Mouse (Mus musculus): ENCODE results near the gene Fcho1. TPM values are rescaled to one million over a fixed set of nuclear protein-coding genes. Genes with fewer than 3 reads are reported as not detected.
"Not testable (repeated sequence)": the region's sequence is repeated elsewhere in the genome, so short reads cannot be mapped to it uniquely, and the experiment has no call there.

Fcho1 gene
- 0.61 and 1.4 TPM in 2 replicates for polyA plus RNA-seq (2014; fragmentation: Nextera tagmentation; extraction: Ambion mirVana)

GRCm38 (mm10) chr8:71725122-71725924 is at the start of gene Fcho1:
Gene Fcho1, minus strand, starts transcription at chr8:71725716.
- Histone ChIP-seq H3K4me3 (ENCODE audit: control insufficient read depth in 1 of 2, insufficient read depth in 1 of 2, low read depth in 1 of 2, low read length in 2 of 2) (peak within 1 kb of the TSS; percentile 40 to 59), H3K9ac (ENCODE audit: low read length) (peak within 1 kb of the TSS; percentile 70), H3K9me3 (ENCODE audit: control insufficient read depth, low read length) (no peaks in the 10 kb centered on the region), H3K36me3 (ENCODE audit: control insufficient read depth, insufficient read depth, low read length) (no peaks in the 10 kb centered on the region), H3K27me3 (ENCODE audit: control insufficient read depth, insufficient read depth, low read length) (peaks cover 53% of the 10 kb centered on the region), H3K27ac (replicated peaks in 1 of 2; ENCODE audit: control insufficient read depth in 1 of 2, insufficient read depth in 1 of 2, low read depth in 2 of 2, low read length in 2 of 2) (no peak within 1 kb of the TSS), H3K4me2 (ENCODE audit: low read length) (peak within 1 kb of the TSS; percentile 85), H3K4me1 (ENCODE audit: control insufficient read depth in 2 of 2, insufficient read depth in 2 of 2, low read length in 2 of 2) (peaks cover 4 to 8% of the 10 kb centered on the region in 2 experiments; a peak in 2 of 4 replicates)
- under 1% methylated on average over 44 of the region's 54 CpGs for WGBS
- ATAC-seq (ENCODE audit: insufficient number of reproducible peaks, insufficient read depth, low FRiP score, low read depth) = peak; percentile 66

GRCm38 (mm10) chr8:71771336-71771735 is 45.8 kb upstream of the Fcho1 start:
- no peak overlapping the region for H3K4me3 ChIP-seq (ENCODE audit: control insufficient read depth in 1 of 2, insufficient read depth in 1 of 2, low read depth in 1 of 2, low read length in 2 of 2)
- H3K9me3 ChIP-seq (ENCODE audit: control insufficient read depth, low read length) = peaks cover 16% of the 10 kb centered on the region
- H3K27me3 ChIP-seq (ENCODE audit: control insufficient read depth, insufficient read depth, low read length) = no peaks in the 10 kb centered on the region
- H3K4me1 ChIP-seq (ENCODE audit: control insufficient read depth in 2 of 2, insufficient read depth in 2 of 2, low read length in 2 of 2) = no peaks in the 10 kb centered on the region
- H3K9ac ChIP-seq (ENCODE audit: low read length) = no peak overlapping the region
- no peak overlapping the region for H3K27ac ChIP-seq (replicated peaks in 1 of 2; ENCODE audit: control insufficient read depth in 1 of 2, insufficient read depth in 1 of 2, low read depth in 2 of 2, low read length in 2 of 2)
- H3K36me3 ChIP-seq (ENCODE audit: control insufficient read depth, insufficient read depth, low read length) = no peaks in the 10 kb centered on the region
- no peak for ATAC-seq (ENCODE audit: insufficient number of reproducible peaks, insufficient read depth, low FRiP score, low read depth)
- H3K4me2 ChIP-seq (ENCODE audit: low read length) = no peak overlapping the region
- WGBS = 83% methylated on average over 15 of the region's 15 CpGs

- H3K9ac ChIP-seq (ENCODE audit: low read length) = no peak overlapping the region
- ATAC-seq (ENCODE audit: insufficient number of reproducible peaks, insufficient read depth, low FRiP score, low read depth) = no peak
Measured at GRCm38 (mm10) chr8:71758816-71759215, 33.3 kb upstream of the Fcho1 start.

GRCm38 (mm10) chr8:71752881-71753552 is 27.5 kb upstream of the Fcho1 start:
- ATAC-seq (ENCODE audit: insufficient number of reproducible peaks, insufficient read depth, low FRiP score, low read depth); H3K4me2 ChIP-seq (ENCODE audit: low read length); H3K4me3 ChIP-seq (ENCODE audit: control insufficient read depth in 1 of 2, insufficient read depth in 1 of 2, low read depth in 1 of 2, low read length in 2 of 2); H3K9ac ChIP-seq (ENCODE audit: low read length); H3K27me3 ChIP-seq (ENCODE audit: control insufficient read depth, insufficient read depth, low read length); H3K36me3 ChIP-seq (ENCODE audit: control insufficient read depth, insufficient read depth, low read length); H3K27ac ChIP-seq (replicated peaks in 1 of 2; ENCODE audit: control insufficient read depth in 1 of 2, insufficient read depth in 1 of 2, low read depth in 2 of 2, low read length in 2 of 2); H3K4me1 ChIP-seq (ENCODE audit: control insufficient read depth in 2 of 2, insufficient read depth in 2 of 2, low read length in 2 of 2); H3K9me3 ChIP-seq (ENCODE audit: control insufficient read depth, low read length): not testable (repeated sequence)
- 55% methylated on average over 7 of the region's 7 CpGs for WGBS

More at GRCm38 (mm10) chr8:71758816-71759215, 33.3 kb upstream of the Fcho1 start:
- Histone ChIP-seq H3K4me3 (ENCODE audit: control insufficient read depth in 1 of 2, insufficient read depth in 1 of 2, low read depth in 1 of 2, low read length in 2 of 2) (no peak overlapping the region), H3K27me3 (ENCODE audit: control insufficient read depth, insufficient read depth, low read length) (no peaks in the 10 kb centered on the region), H3K36me3 (ENCODE audit: control insufficient read depth, insufficient read depth, low read length) (no peaks in the 10 kb centered on the region), H3K4me1 (ENCODE audit: control insufficient read depth in 2 of 2, insufficient read depth in 2 of 2, low read length in 2 of 2) (no peaks in the 10 kb centered on the region), H3K4me2 (ENCODE audit: low read length) (no peak overlapping the region), H3K27ac (replicated peaks in 1 of 2; ENCODE audit: control insufficient read depth in 1 of 2, insufficient read depth in 1 of 2, low read depth in 2 of 2, low read length in 2 of 2) (no peak overlapping the region), H3K9me3 (ENCODE audit: control insufficient read depth, low read length) (no peaks in the 10 kb centered on the region)
- WGBS = 75% methylated on average over 3 of the region's 3 CpGs

- H3K27ac ChIP-seq (replicated peaks in 1 of 2; ENCODE audit: control insufficient read depth in 1 of 2, insufficient read depth in 1 of 2, low read depth in 2 of 2, low read length in 2 of 2); H3K4me1 ChIP-seq (ENCODE audit: control insufficient read depth in 2 of 2, insufficient read depth in 2 of 2, low read length in 2 of 2); ATAC-seq (ENCODE audit: insufficient number of reproducible peaks, insufficient read depth, low FRiP score, low read depth); H3K4me3 ChIP-seq (ENCODE audit: control insufficient read depth in 1 of 2, insufficient read depth in 1 of 2, low read depth in 1 of 2, low read length in 2 of 2); H3K9me3 ChIP-seq (ENCODE audit: control insufficient read depth, low read length); H3K4me2 ChIP-seq (ENCODE audit: low read length); H3K9ac ChIP-seq (ENCODE audit: low read length); H3K27me3 ChIP-seq (ENCODE audit: control insufficient read depth, insufficient read depth, low read length); H3K36me3 ChIP-seq (ENCODE audit: control insufficient read depth, insufficient read depth, low read length): not testable (repeated sequence)
Measured at GRCm38 (mm10) chr8:71752263-71752662, 26.7 kb upstream of the Fcho1 start.

- H3K27ac ChIP-seq (replicated peaks in 1 of 2; ENCODE audit: control insufficient read depth in 1 of 2, insufficient read depth in 1 of 2, low read depth in 2 of 2, low read length in 2 of 2); ATAC-seq (ENCODE audit: insufficient number of reproducible peaks, insufficient read depth, low FRiP score, low read depth); H3K27me3 ChIP-seq (ENCODE audit: control insufficient read depth, insufficient read depth, low read length); H3K4me1 ChIP-seq (ENCODE audit: control insufficient read depth in 2 of 2, insufficient read depth in 2 of 2, low read length in 2 of 2); H3K9me3 ChIP-seq (ENCODE audit: control insufficient read depth, low read length); H3K4me2 ChIP-seq (ENCODE audit: low read length); H3K4me3 ChIP-seq (ENCODE audit: control insufficient read depth in 1 of 2, insufficient read depth in 1 of 2, low read depth in 1 of 2, low read length in 2 of 2); H3K36me3 ChIP-seq (ENCODE audit: control insufficient read depth, insufficient read depth, low read length); H3K9ac ChIP-seq (ENCODE audit: low read length): not testable (repeated sequence)
- WGBS = 48% methylated on average over 2 of the region's 2 CpGs
Measured at GRCm38 (mm10) chr8:71751337-71751886, 25.9 kb upstream of the Fcho1 start.

- H3K4me2 ChIP-seq (ENCODE audit: low read length); H3K9ac ChIP-seq (ENCODE audit: low read length); H3K9me3 ChIP-seq (ENCODE audit: control insufficient read depth, low read length); ATAC-seq (ENCODE audit: insufficient number of reproducible peaks, insufficient read depth, low FRiP score, low read depth); H3K27ac ChIP-seq (replicated peaks in 1 of 2; ENCODE audit: control insufficient read depth in 1 of 2, insufficient read depth in 1 of 2, low read depth in 2 of 2, low read length in 2 of 2); H3K27me3 ChIP-seq (ENCODE audit: control insufficient read depth, insufficient read depth, low read length); H3K4me3 ChIP-seq (ENCODE audit: control insufficient read depth in 1 of 2, insufficient read depth in 1 of 2, low read depth in 1 of 2, low read length in 2 of 2); H3K36me3 ChIP-seq (ENCODE audit: control insufficient read depth, insufficient read depth, low read length); H3K4me1 ChIP-seq (ENCODE audit: control insufficient read depth in 2 of 2, insufficient read depth in 2 of 2, low read length in 2 of 2): not testable (repeated sequence)
- 81% methylated on average over 6 of the region's 6 CpGs for WGBS
Measured at GRCm38 (mm10) chr8:71749321-71750075, 24.0 kb upstream of the Fcho1 start.
